ENCODE assay signal across 9 mouse cellular contexts in the genomic region with DNA sequence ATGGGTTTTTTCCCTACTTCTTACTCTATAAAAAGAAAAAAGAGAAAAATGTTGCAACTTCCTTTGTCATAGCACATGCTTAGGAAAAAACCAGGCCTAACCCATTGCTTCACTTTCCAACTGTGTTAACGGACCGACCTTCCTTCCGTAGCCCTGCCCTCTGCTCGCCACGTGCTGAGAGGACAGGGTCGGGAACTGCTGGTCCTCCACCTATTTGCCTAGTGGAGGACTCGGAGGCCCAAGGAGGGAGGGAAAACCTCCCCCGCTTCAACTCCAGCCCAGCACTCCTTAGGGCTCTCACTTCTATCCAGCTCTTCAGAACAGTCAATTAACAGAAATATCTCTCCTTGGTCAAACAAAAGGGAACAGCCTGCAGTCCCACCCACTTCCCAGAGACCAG. TPM values are rescaled to one million over a fixed set of nuclear protein-coding genes. Genes with fewer than 3 reads are reported as not detected.
DNase-seq lines count a peak whose midpoint lies in the region; ATAC-seq and TF ChIP-seq lines count a peak whose summit lies in the region.
"Had no signal": no experiment of that assay in that cellular context is flagged by ENCODE, and none has a peak within 500 bp of the region (broad histone marks: within the 10 kb centered on the region; RNA-seq: fewer than 3 reads in every experiment).

No protein-coding gene starts in this region.

- H3K4me1 ChIP-seq in midbrain, embryonic 13.5 days (replicated peaks) = peaks cover 93% of the 10 kb centered on the region
- peaks cover 17% of the 10 kb centered on the region; the same call in 1 of the 2 replicates for H3K4me1 ChIP-seq in midbrain, postnatal 0 days (ENCODE audit: insufficient read depth, low read length)
- H3K4me1 ChIP-seq in heart, embryonic 15.5 days (replicated peaks) = peaks cover 100% of the 10 kb centered on the region
- peaks cover 90% of the 10 kb centered on the region for H3K4me1 ChIP-seq in stomach, embryonic 14.5 days (ENCODE audit: control insufficient read depth, insufficient read depth, low read length)

- H3K36me3 ChIP-seq in midbrain, embryonic 13.5 days = no peaks in the 10 kb centered on the region
- no peaks in the 10 kb centered on the region for H3K36me3 ChIP-seq in midbrain, postnatal 0 days (ENCODE audit: insufficient read depth, low read length)
- no peaks in the 10 kb centered on the region for H3K36me3 ChIP-seq in heart, embryonic 15.5 days
- no peaks in the 10 kb centered on the region for H3K36me3 ChIP-seq in stomach, embryonic 14.5 days (ENCODE audit: control insufficient read depth, insufficient read depth, low read length)
- H3K36me3 ChIP-seq: limb, embryonic 12.5 days had no signal

- no peak overlapping the region for H3K9ac ChIP-seq in midbrain, embryonic 13.5 days (replicated peaks)
- H3K9ac ChIP-seq in midbrain, postnatal 0 days (replicated peaks; ENCODE audit: low read length, poor library complexity, severe bottlenecking) = no peak overlapping the region
- peak overlapping the region; percentile 12; the same call in 1 of the 2 replicates for H3K9ac ChIP-seq in heart, embryonic 15.5 days
- H3K9ac ChIP-seq in stomach, embryonic 14.5 days (replicated peaks; ENCODE audit: low read depth, low read length) = no peak overlapping the region
- H3K9ac ChIP-seq: limb, embryonic 12.5 days had no signal

- no peak overlapping the region for H3K4me3 ChIP-seq in midbrain, embryonic 13.5 days (replicated peaks)
- H3K4me3 ChIP-seq in midbrain, postnatal 0 days (ENCODE audit: low read depth, low read length) = no peak overlapping the region
- H3K4me3 ChIP-seq in heart, embryonic 15.5 days = no peak overlapping the region
- H3K4me3 ChIP-seq in stomach, embryonic 14.5 days (ENCODE audit: low read depth, low read length) = no peak overlapping the region
- H3K4me3 ChIP-seq: limb, embryonic 12.5 days had no signal

- H3K4me2 ChIP-seq in midbrain, embryonic 13.5 days (replicated peaks) = no peak overlapping the region
- H3K4me2 ChIP-seq in midbrain, postnatal 0 days (ENCODE audit: low read depth, low read length, poor library complexity, severe bottlenecking) = no peak overlapping the region
- H3K4me2 ChIP-seq in heart, embryonic 15.5 days = peak overlapping the region; percentile 43
- H3K4me2 ChIP-seq in stomach, embryonic 14.5 days (replicated peaks; ENCODE audit: low read depth, low read length) = peak overlapping the region; percentile 26; the same call in 1 of the 2 replicates
- H3K4me2 ChIP-seq: limb, embryonic 12.5 days had no signal

- no peak for DNase-seq in midbrain, postnatal 0 days (ENCODE audit: low spot score)
- DNase-seq in liver = peak; percentile 56
- no peak for DNase-seq in cerebellum, postnatal 36 days
- DNase-seq in B cell, adult 2 months = no peak
- DNase-seq in spleen, postnatal 4 days (ENCODE audit: low spot score in 2 of 2) = no peak

- no peaks in the 10 kb centered on the region for H3K27me3 ChIP-seq in midbrain, embryonic 13.5 days
- no peaks in the 10 kb centered on the region for H3K27me3 ChIP-seq in midbrain, postnatal 0 days (ENCODE audit: insufficient read depth, low read length)
- H3K27me3 ChIP-seq in heart, embryonic 15.5 days = no peaks in the 10 kb centered on the region
- no peaks in the 10 kb centered on the region for H3K27me3 ChIP-seq in stomach, embryonic 14.5 days (ENCODE audit: control insufficient read depth, insufficient read depth, low read length)
- H3K27me3 ChIP-seq: limb, embryonic 12.5 days had no signal

- no peak for TF ChIP-seq CTCF in midbrain, postnatal 0 days (IDR thresholded peaks at IDR 0.05)

- ATAC-seq in midbrain, embryonic 13.5 days = peak; percentile 8; the same call in 1 of the 2 replicates
- no peak for ATAC-seq in midbrain, postnatal 0 days (ENCODE audit: low FRiP score)
- ATAC-seq in heart, embryonic 15.5 days (replicated peaks; ENCODE audit: insufficient number of reproducible peaks, insufficient read depth, low FRiP score, low read depth) = peak; percentile 64
- ATAC-seq in stomach, embryonic 14.5 days (ENCODE audit: insufficient number of reproducible peaks, insufficient read depth, low FRiP score, low read depth) = peak; percentile 65

- no peak overlapping the region for H3K27ac ChIP-seq in midbrain, embryonic 13.5 days
- no peak overlapping the region for H3K27ac ChIP-seq in midbrain, postnatal 0 days (ENCODE audit: low read depth, low read length)
- peak overlapping the region; percentile 77 for H3K27ac ChIP-seq in heart, embryonic 15.5 days
- peak overlapping the region; percentile 90; the same call in 1 of the 2 replicates for H3K27ac ChIP-seq in stomach, embryonic 14.5 days (ENCODE audit: low read length)
- H3K27ac ChIP-seq: limb, embryonic 12.5 days had no signal

- H3K9me3 ChIP-seq in midbrain, embryonic 13.5 days = no peaks in the 10 kb centered on the region
- no peaks in the 10 kb centered on the region for H3K9me3 ChIP-seq in midbrain, postnatal 0 days (ENCODE audit: low read length)
- H3K9me3 ChIP-seq in heart, embryonic 15.5 days (replicated peaks) = no peaks in the 10 kb centered on the region
- no peaks in the 10 kb centered on the region for H3K9me3 ChIP-seq in stomach, embryonic 14.5 days (ENCODE audit: control insufficient read depth, low read depth, low read length)
- H3K9me3 ChIP-seq: limb, embryonic 12.5 days had no signal

- 27% methylated on average over 8 of the region's 8 CpGs for WGBS in midbrain, embryonic 13.5 days
- 46% methylated on average over 8 of the region's 8 CpGs for WGBS in midbrain, postnatal 0 days
- 25% methylated on average over 8 of the region's 8 CpGs for WGBS in heart, embryonic 15.5 days
- 22% methylated on average over 8 of the region's 8 CpGs for WGBS in stomach, embryonic 14.5 days

RNA-seq across cellular contexts. Expression of a gene that starts 13.3 kb away (rescaled TPM):
- 29.0 and 36.3 TPM in 2 replicates for polyA plus RNA-seq in midbrain, embryonic 13.5 days (2015; fragmentation: Nextera tagmentation; extraction: Ambion mirVana)
- 44.2 and 48.1 TPM in 2 replicates for total RNA-seq in midbrain, postnatal 0 days (2014; rRNA removed)
- polyA plus RNA-seq in midbrain, postnatal 0 days (2015; fragmentation: Nextera tagmentation; extraction: Ambion mirVana) = 13.7 and 13.8 TPM in 2 replicates
- 57.5 and 69.4 TPM in 2 replicates for polyA plus RNA-seq in heart, embryonic 15.5 days (2015; fragmentation: Nextera tagmentation; extraction: Ambion mirVana)
- 56.5 and 68.4 TPM in 2 replicates for polyA plus RNA-seq in stomach, embryonic 14.5 days (2014; fragmentation: Nextera tagmentation; extraction: Ambion mirVana)

RNA-seq across cellular contexts. Expression of a gene that starts 53.9 kb away (rescaled TPM):
- polyA plus RNA-seq in midbrain, embryonic 13.5 days (2015; fragmentation: Nextera tagmentation; extraction: Ambion mirVana) = 18.3 and 19.2 TPM in 2 replicates
- 10.6 and 12.0 TPM in 2 replicates for total RNA-seq in midbrain, postnatal 0 days (2014; rRNA removed)
- polyA plus RNA-seq in midbrain, postnatal 0 days (2015; fragmentation: Nextera tagmentation; extraction: Ambion mirVana) = 13.0 and 13.4 TPM in 2 replicates
- 1.7 and 2.5 TPM in 2 replicates for polyA plus RNA-seq in heart, embryonic 15.5 days (2015; fragmentation: Nextera tagmentation; extraction: Ambion mirVana)
- 3.5 and 4.6 TPM in 2 replicates for polyA plus RNA-seq in stomach, embryonic 14.5 days (2014; fragmentation: Nextera tagmentation; extraction: Ambion mirVana)

Comparison
In these comparisons a context has a peak if more than half of its experiments do, and no peak if none do; other contexts are left out.
1. H3K27ac ChIP-seq: peak in heart, embryonic 15.5 days (single experiment) and stomach, embryonic 14.5 days (single experiment); none in midbrain, embryonic 13.5 days (single experiment) and midbrain, postnatal 0 days (single experiment).
2. H3K4me2 ChIP-seq: peak in heart, embryonic 15.5 days (single experiment) and stomach, embryonic 14.5 days (single experiment); none in midbrain, embryonic 13.5 days (single experiment) and midbrain, postnatal 0 days (single experiment).